Mouse (Mus musculus): ENCODE results near the gene Aire. TPM values are rescaled to one million over a fixed set of nuclear protein-coding genes. Genes with fewer than 3 reads are reported as not detected.

Gene Aire
- polyA plus RNA-seq, 1 experiment, result not detected

GRCm38 (mm10) chr10:77995639-77996038, 47.8 kb downstream of the Aire start:
- no peak overlapping the region for H3K4me3 ChIP-seq (replicated peaks)
- no peaks in the 10 kb centered on the region; the same call in 1 of the 2 replicates for H3K4me1 ChIP-seq
- TF ChIP-seq GATA1 (IDR thresholded peaks at IDR 0.05; ENCODE audit: borderline replicate concordance, low read length) (no peak), FLI1 (IDR thresholded peaks at IDR 0.05; ENCODE audit: low read length) (no peak)
- no peaks in the 10 kb centered on the region for H3K9me3 ChIP-seq
- H3K36me3 ChIP-seq (replicated peaks; ENCODE audit: low read length), result peaks cover 100% of the 10 kb centered on the region
- H3K27me3 ChIP-seq (replicated peaks), result no peaks in the 10 kb centered on the region

- Histone ChIP-seq H3K9me3 (no peaks in the 10 kb centered on the region), H3K27me3 (replicated peaks) (peaks cover 6% of the 10 kb centered on the region), H3K4me3 (replicated peaks) (no peak overlapping the region), H3K4me1 (peaks cover 20% of the 10 kb centered on the region), H3K36me3 (replicated peaks; ENCODE audit: low read length) (peaks cover 64% of the 10 kb centered on the region)
- TF ChIP-seq FLI1 (IDR thresholded peaks at IDR 0.05; ENCODE audit: low read length), result no peak
- no peak for TF ChIP-seq GATA1 (IDR thresholded peaks at IDR 0.05; ENCODE audit: borderline replicate concordance, low read length)
Measured at GRCm38 (mm10) chr10:77985775-77986174, 57.6 kb downstream of the Aire start.

- no peaks in the 10 kb centered on the region for H3K9me3 ChIP-seq
- peaks cover 12% of the 10 kb centered on the region for H3K27me3 ChIP-seq (replicated peaks)
- H3K4me3 ChIP-seq (replicated peaks), result peak overlapping the region; percentile 82
- H3K4me1 ChIP-seq, result peaks cover 25% of the 10 kb centered on the region
- no peak for TF ChIP-seq FLI1 (IDR thresholded peaks at IDR 0.05; ENCODE audit: low read length)
- TF ChIP-seq GATA1 (IDR thresholded peaks at IDR 0.05; ENCODE audit: borderline replicate concordance, low read length), result no peak
- peaks cover 60% of the 10 kb centered on the region for H3K36me3 ChIP-seq (replicated peaks; ENCODE audit: low read length)
Measured at GRCm38 (mm10) chr10:77984660-77985059, 58.8 kb downstream of the Aire start.

Other genes starting within 250 kb of the Aire start
- gene Gm9639, start 248.5 kb downstream of the Aire start, polyA plus RNA-seq (2012; ENCODE audit: insufficient read depth, low replicate concordance), result not detected in 2 replicates
- not detected in 2 replicates for gene Gm19668, start 244.5 kb downstream of the Aire start, polyA plus RNA-seq (2012; ENCODE audit: insufficient read depth, low replicate concordance)
- gene Gm9507, start 231.8 kb downstream of the Aire start, polyA plus RNA-seq (2012; ENCODE audit: insufficient read depth, low replicate concordance), result not detected in 2 replicates
- gene Gm2696, start 228.9 kb downstream of the Aire start, polyA plus RNA-seq (2012; ENCODE audit: insufficient read depth, low replicate concordance), result not detected in 2 replicates
- not detected in 2 replicates for gene Krtap10-4, start 216.5 kb downstream of the Aire start, polyA plus RNA-seq (2012; ENCODE audit: insufficient read depth, low replicate concordance)
- not detected in 2 replicates for gene Krtap10-10, start 207.7 kb downstream of the Aire start, polyA plus RNA-seq (2012; ENCODE audit: insufficient read depth, low replicate concordance)
- gene Gm36176, start 196.8 kb downstream of the Aire start, polyA plus RNA-seq (2012; ENCODE audit: insufficient read depth, low replicate concordance), result not detected in 2 replicates
- not detected in 2 replicates for gene Gm10318, start 190.8 kb downstream of the Aire start, polyA plus RNA-seq (2012; ENCODE audit: insufficient read depth, low replicate concordance)
- not detected in 2 replicates for gene Gm3285, start 181.6 kb downstream of the Aire start, polyA plus RNA-seq (2012; ENCODE audit: insufficient read depth, low replicate concordance)
- gene Lrrc3, start 141.1 kb downstream of the Aire start, polyA plus RNA-seq (2012; ENCODE audit: insufficient read depth, low replicate concordance), result 0.03 TPM in 1 of 2 replicates, not detected in the other
- 2.7 TPM in 1 of 2 replicates, not detected in the other for gene Trpm2, start 73.0 kb downstream of the Aire start, polyA plus RNA-seq (2012; ENCODE audit: insufficient read depth, low replicate concordance)
- gene 1810043G02Rik, start 65.1 kb downstream of the Aire start, polyA plus RNA-seq (2012; ENCODE audit: insufficient read depth, low replicate concordance), result 10.0 and 22.2 TPM in 2 replicates
- gene Pfkl, start 33.5 kb downstream of the Aire start, polyA plus RNA-seq (2012; ENCODE audit: insufficient read depth, low replicate concordance), result 333 and 674 TPM in 2 replicates
- not detected in 2 replicates for gene Dnmt3l, start 1.7 kb downstream of the Aire start, polyA plus RNA-seq (2012; ENCODE audit: insufficient read depth, low replicate concordance)
- gene Icosl, start 25.7 kb upstream of the Aire start, polyA plus RNA-seq (2012; ENCODE audit: insufficient read depth, low replicate concordance), result 0.74 and 1.4 TPM in 2 replicates
- gene D10Jhu81e, start 126.2 kb upstream of the Aire start, polyA plus RNA-seq (2012; ENCODE audit: insufficient read depth, low replicate concordance), result 44.9 and 59.7 TPM in 2 replicates
- gene Pwp2, start 141.5 kb upstream of the Aire start, polyA plus RNA-seq (2012; ENCODE audit: insufficient read depth, low replicate concordance), result 1.3 and 2.9 TPM in 2 replicates
- gene Trappc10, start 201.0 kb upstream of the Aire start, polyA plus RNA-seq (2012; ENCODE audit: insufficient read depth, low replicate concordance), result 11.0 and 13.6 TPM in 2 replicates

All from megakaryocyte, embryonic 14.5 days (primary cell).